Mouse (Mus musculus): Measurements from ENCODE around the gene Tst. TPM values are rescaled to one million over a fixed set of nuclear protein-coding genes. Genes with fewer than 3 reads are reported as not detected.

The Tst gene
- total and polyA plus RNA-seq, 2 experiments from 2014 or later, result 34.4 to 34.8 TPM

DNA sequence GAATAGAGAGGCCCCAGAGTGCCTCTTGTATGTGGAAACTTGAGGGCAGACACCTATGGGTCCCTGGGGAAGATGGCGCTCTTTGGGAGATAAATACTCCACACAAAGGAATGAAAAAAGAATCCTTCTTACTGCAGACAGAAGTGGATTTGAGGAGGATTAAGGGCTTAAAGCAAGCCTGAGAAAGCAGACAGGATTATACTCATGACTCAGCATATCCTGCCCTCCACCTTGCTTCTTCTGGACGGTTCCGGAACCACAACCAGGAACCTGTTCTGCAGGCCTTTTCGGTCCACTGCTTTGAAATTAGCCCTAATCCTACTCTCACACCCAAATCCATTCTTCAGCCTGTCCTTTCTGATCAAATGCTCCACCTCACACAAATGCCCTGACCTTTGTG is 23.6 kb downstream of the Tst start:
- no peaks in the 10 kb centered on the region for H3K36me3 ChIP-seq (ENCODE audit: insufficient read depth, low read length)
- TF ChIP-seq CTCF (IDR thresholded peaks at IDR 0.05), result no peak
- H3K4me3 ChIP-seq (ENCODE audit: low read depth, low read length), result no peak overlapping the region
- 69% methylated on average over 4 of the region's 4 CpGs for WGBS
- 0 out of 2 replicates have a peak, but pooled peaks cover 4% of the 10 kb centered on the region for H3K27me3 ChIP-seq (ENCODE audit: insufficient read depth, low read length)
- H3K4me2 ChIP-seq (ENCODE audit: low read depth, low read length, poor library complexity, severe bottlenecking), result no peak overlapping the region
- H3K27ac ChIP-seq (ENCODE audit: low read depth, low read length), result no peak overlapping the region
- no peaks in the 10 kb centered on the region for H3K9me3 ChIP-seq (ENCODE audit: low read length)
- ATAC-seq (ENCODE audit: low FRiP score), result no peak
- no peaks in the 10 kb centered on the region for H3K4me1 ChIP-seq (ENCODE audit: insufficient read depth, low read length)
- DNase-seq (ENCODE audit: low spot score), result no peak
- no peak overlapping the region for H3K9ac ChIP-seq (replicated peaks; ENCODE audit: low read length, poor library complexity, severe bottlenecking)

DNA sequence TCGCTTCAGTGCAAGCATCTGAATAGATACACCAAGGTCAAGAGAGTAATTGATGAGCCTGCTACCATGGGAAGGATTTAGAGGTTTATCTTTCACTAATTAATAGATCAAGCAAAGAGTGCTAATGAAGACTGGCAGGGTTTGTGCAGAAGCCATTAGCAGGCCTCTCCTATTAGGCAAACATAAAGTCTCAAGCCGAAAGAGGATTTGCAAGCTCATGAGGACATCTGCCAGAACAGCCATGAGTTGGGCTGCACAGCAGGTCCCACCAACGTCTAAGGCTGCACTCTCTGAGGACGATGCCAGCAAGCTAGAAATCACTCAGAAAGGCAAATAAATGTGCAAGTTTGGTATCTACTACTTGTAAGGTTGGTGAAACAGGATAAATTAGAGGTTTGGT is 25.0 kb downstream of the Tst start:
- Histone ChIP-seq H3K27me3 (ENCODE audit: insufficient read depth, low read length) (no peaks in the 10 kb centered on the region), H3K4me3 (ENCODE audit: low read depth, low read length) (no peak overlapping the region), H3K27ac (ENCODE audit: low read depth, low read length) (no peak overlapping the region), H3K9ac (replicated peaks; ENCODE audit: low read length, poor library complexity, severe bottlenecking) (no peak overlapping the region), H3K9me3 (ENCODE audit: low read length) (no peaks in the 10 kb centered on the region), H3K36me3 (ENCODE audit: insufficient read depth, low read length) (no peaks in the 10 kb centered on the region), H3K4me1 (ENCODE audit: insufficient read depth, low read length) (no peaks in the 10 kb centered on the region), H3K4me2 (ENCODE audit: low read depth, low read length, poor library complexity, severe bottlenecking) (no peak overlapping the region)
- WGBS, result 33% methylated on average over 4 of the region's 4 CpGs
- no peak for TF ChIP-seq CTCF (IDR thresholded peaks at IDR 0.05)
- DNase-seq (ENCODE audit: low spot score), result peak; percentile 64
- ATAC-seq (ENCODE audit: low FRiP score), result no peak

DNA sequence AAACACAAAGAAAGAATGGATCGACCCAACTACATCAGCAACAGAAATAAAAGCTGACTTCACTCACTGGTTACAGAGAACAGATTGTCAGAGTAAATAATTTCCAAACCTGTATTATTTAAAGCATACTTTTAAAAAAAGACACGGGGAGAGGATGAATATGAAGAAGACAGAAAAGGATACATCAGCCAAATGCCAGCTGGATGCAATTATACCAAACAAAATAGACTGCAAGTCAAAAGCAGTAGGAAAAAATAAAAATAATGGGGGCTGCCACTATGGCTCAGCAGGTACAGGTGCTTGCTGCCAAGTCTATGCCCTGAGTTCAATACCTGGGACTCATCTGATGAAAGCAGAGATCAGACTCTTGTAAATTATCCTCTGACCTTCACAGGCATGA is 25.5 kb downstream of the Tst start:
- ATAC-seq (ENCODE audit: low FRiP score) (no peak), DNase-seq (ENCODE audit: low spot score) (no peak)
- H3K4me2 ChIP-seq (ENCODE audit: low read depth, low read length, poor library complexity, severe bottlenecking), result no peak overlapping the region
- TF ChIP-seq CTCF (IDR thresholded peaks at IDR 0.05), result no peak
- no peak overlapping the region for H3K9ac ChIP-seq (replicated peaks; ENCODE audit: low read length, poor library complexity, severe bottlenecking)
- H3K4me3 ChIP-seq (ENCODE audit: low read depth, low read length), result no peak overlapping the region
- no peaks in the 10 kb centered on the region for H3K27me3 ChIP-seq (ENCODE audit: insufficient read depth, low read length)
- WGBS, result 71% methylated on average over 2 of the region's 2 CpGs
- no peaks in the 10 kb centered on the region for H3K36me3 ChIP-seq (ENCODE audit: insufficient read depth, low read length)
- H3K9me3 ChIP-seq (ENCODE audit: low read length), result no peaks in the 10 kb centered on the region
- no peaks in the 10 kb centered on the region for H3K4me1 ChIP-seq (ENCODE audit: insufficient read depth, low read length)
- H3K27ac ChIP-seq (ENCODE audit: low read depth, low read length), result no peak overlapping the region

DNA sequence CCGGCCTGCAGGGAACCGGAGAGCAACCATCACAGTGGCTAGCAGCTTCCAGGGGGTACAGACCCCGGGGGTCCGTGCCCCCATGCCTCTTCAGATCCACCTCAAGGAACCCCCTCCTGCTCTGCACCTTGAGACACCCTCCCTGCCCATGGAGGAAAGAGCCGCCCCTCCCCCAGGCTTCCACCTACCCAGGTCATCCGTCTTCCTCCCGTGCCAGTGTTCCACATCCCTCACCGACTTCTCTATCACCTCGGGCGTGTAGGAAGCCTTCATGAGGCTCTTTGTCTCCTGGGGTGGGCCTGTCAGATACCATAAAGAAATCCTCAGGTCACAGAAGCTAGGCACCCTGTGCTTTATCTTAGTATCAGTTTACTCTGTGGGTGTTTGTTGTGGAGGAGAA is 27.2 kb downstream of the Tst start:
- H3K4me2 ChIP-seq (ENCODE audit: low read depth, low read length, poor library complexity, severe bottlenecking), result no peak overlapping the region
- no peak overlapping the region for H3K4me3 ChIP-seq (ENCODE audit: low read depth, low read length)
- H3K9me3 ChIP-seq (ENCODE audit: low read length), result no peaks in the 10 kb centered on the region
- no peak for DNase-seq (ENCODE audit: low spot score)
- 88% methylated on average over 10 of the region's 10 CpGs for WGBS
- ATAC-seq (ENCODE audit: low FRiP score), result no peak
- H3K4me1 ChIP-seq (ENCODE audit: insufficient read depth, low read length), result no peaks in the 10 kb centered on the region
- no peak for TF ChIP-seq CTCF (IDR thresholded peaks at IDR 0.05)
- H3K27me3 ChIP-seq (ENCODE audit: insufficient read depth, low read length), result no peaks in the 10 kb centered on the region
- no peak overlapping the region for H3K27ac ChIP-seq (ENCODE audit: low read depth, low read length)
- H3K36me3 ChIP-seq (ENCODE audit: insufficient read depth, low read length), result no peaks in the 10 kb centered on the region
- H3K9ac ChIP-seq (replicated peaks; ENCODE audit: low read length, poor library complexity, severe bottlenecking), result no peak overlapping the region

DNA sequence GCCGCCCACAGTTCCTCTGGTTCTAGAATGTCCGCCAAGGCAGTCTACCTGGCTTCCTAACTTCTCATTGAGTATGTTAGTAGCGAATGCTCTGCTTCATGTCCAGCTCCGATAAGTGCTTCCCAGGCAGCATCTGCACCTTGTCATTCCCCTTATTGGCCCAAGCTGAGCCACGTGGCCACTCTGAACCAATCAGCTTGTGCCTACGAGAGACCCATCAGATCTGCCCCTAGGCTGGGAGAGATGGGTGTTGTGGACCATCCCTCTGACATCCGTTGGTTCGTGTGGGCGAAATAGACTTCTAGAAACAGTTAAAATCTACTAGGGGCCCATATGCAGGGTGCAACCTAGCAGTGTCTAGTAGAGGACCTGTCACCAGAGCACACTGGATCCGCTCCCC is 27.8 kb downstream of the Tst start:
- H3K27ac ChIP-seq (ENCODE audit: low read depth, low read length), result no peak overlapping the region
- TF ChIP-seq CTCF (IDR thresholded peaks at IDR 0.05), result no peak
- WGBS, result 89% methylated on average over 10 of the region's 10 CpGs
- DNase-seq (ENCODE audit: low spot score) (no peak), ATAC-seq (ENCODE audit: low FRiP score) (no peak)
- no peaks in the 10 kb centered on the region for H3K4me1 ChIP-seq (ENCODE audit: insufficient read depth, low read length)
- no peaks in the 10 kb centered on the region for H3K36me3 ChIP-seq (ENCODE audit: insufficient read depth, low read length)
- H3K9ac ChIP-seq (replicated peaks; ENCODE audit: low read length, poor library complexity, severe bottlenecking), result no peak overlapping the region
- H3K4me2 ChIP-seq (ENCODE audit: low read depth, low read length, poor library complexity, severe bottlenecking), result no peak overlapping the region
- no peaks in the 10 kb centered on the region for H3K27me3 ChIP-seq (ENCODE audit: insufficient read depth, low read length)
- H3K9me3 ChIP-seq (ENCODE audit: low read length), result no peaks in the 10 kb centered on the region
- H3K4me3 ChIP-seq (ENCODE audit: low read depth, low read length), result no peak overlapping the region

DNA sequence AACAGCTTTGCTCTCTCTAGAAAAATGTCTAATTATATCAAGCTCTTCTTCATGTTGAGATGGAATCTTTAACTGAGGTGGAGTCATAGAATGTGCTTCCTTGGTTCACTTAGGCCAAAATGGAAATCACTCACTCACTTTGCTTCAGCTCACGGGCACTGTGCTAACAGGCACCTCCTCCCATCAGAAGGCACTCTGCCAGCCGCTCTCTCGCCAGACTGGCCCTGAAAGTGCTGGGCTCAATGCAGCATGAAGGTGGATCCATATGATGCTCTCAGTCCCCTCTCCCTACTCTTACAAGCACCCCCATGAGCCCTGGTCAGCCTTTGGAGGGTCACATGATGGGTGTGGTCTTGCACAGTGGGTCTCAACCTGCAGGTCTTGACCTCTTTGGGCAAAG is 31.5 kb downstream of the Tst start:
- H3K9ac ChIP-seq (replicated peaks; ENCODE audit: low read length, poor library complexity, severe bottlenecking), result no peak overlapping the region
- H3K4me3 ChIP-seq (ENCODE audit: low read depth, low read length), result no peak overlapping the region
- DNase-seq (ENCODE audit: low spot score) (peak; percentile 67), ATAC-seq (ENCODE audit: low FRiP score) (no peak)
- no peak overlapping the region for H3K27ac ChIP-seq (ENCODE audit: low read depth, low read length)
- no peak overlapping the region for H3K4me2 ChIP-seq (ENCODE audit: low read depth, low read length, poor library complexity, severe bottlenecking)
- H3K36me3 ChIP-seq (ENCODE audit: insufficient read depth, low read length), result no peaks in the 10 kb centered on the region
- H3K27me3 ChIP-seq (ENCODE audit: insufficient read depth, low read length), result no peaks in the 10 kb centered on the region
- TF ChIP-seq CTCF (IDR thresholded peaks at IDR 0.05), result no peak
- H3K4me1 ChIP-seq (ENCODE audit: insufficient read depth, low read length), result no peaks in the 10 kb centered on the region
- H3K9me3 ChIP-seq (ENCODE audit: low read length), result no peaks in the 10 kb centered on the region
- 59% methylated on average over 3 of the region's 3 CpGs for WGBS

Measured in midbrain, postnatal 0 days (tissue).